Mouse (Mus musculus) brown adipose tissue, adult 24 weeks (tissue): ENCODE data around the gene Nxt1. TPM values are rescaled to one million over a fixed set of nuclear protein-coding genes. Genes with fewer than 3 reads are reported as not detected.

Experiments
- H3K27ac ChIP-seq: fragments of 200-500 bp; replicated peaks from 2 replicates; pipeline ENCODE4 v1.5.1; 2012; ENCODE audit warnings: low read depth, mild to moderate bottlenecking, low read length
- H3K4me1 ChIP-seq: fragments of 200-500 bp; 2 replicates; pipeline ENCODE4 v1.6.1; 2012; ENCODE audit warnings: low read length, mixed read lengths; ENCODE audit not compliant: control insufficient read depth, insufficient read depth, insufficient read length
- H3K4me3 ChIP-seq: fragments of 200-500 bp; 2 replicates; pipeline ENCODE4 v1.5.1; 2012; ENCODE audit warnings: low read depth, mild to moderate bottlenecking, low read length, moderate library complexity; ENCODE audit not compliant: insufficient read depth
- polyA plus RNA-seq: library from polyadenylated mRNA; stranded (reverse); fragments of >200 nt; gene quantifications from 2 replicates; pipeline ENCODE4 v1.2.4, GENCODE M21; 2012; ENCODE audit not compliant: missing spikeins, insufficient read depth, insufficient read length

Gene Nxt1
- polyA plus RNA-seq, 1 experiment = 11.0 TPM

DNA sequence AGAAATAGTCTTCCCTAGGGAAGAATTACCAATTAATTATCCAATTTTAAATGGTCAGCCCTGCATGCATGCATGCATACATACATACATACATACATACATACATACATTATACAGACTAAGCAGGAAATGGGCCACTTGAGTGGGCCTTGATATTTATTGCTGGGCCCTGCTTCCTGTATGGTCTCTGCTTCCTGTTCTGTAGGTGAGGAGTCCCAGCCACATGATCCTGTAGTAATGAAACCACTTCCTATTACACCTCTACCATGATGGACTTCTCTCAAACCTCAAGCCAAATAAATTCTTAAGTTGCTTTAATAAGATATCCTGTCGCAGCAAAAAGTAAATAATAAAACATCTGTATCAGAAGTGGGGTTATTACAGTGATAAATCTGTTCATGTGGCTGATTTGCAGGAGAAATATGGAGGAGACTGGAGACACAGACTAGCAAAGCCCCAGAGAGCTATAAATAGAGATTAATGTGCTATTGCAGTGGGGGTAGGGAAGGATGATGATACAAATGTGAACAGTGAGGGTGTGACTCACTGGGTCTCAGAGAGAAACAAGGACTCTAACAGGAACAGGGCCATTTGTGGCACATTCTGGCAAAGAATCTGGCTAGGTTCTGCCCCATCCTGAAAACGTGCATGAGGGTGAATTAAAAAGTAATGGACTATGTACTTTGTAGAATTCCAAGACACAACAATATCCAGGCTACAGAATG lies 47.0 kb downstream of the Nxt1 start:
- H3K4me3 ChIP-seq = no peak overlapping the region
- H3K27ac ChIP-seq = no peak overlapping the region
- peaks cover 4% of the 10 kb centered on the region; the same call in 1 of the 2 replicates for H3K4me1 ChIP-seq

Other genes with a start within 250 kb of the Nxt1 start
- gene Cd93, start 229.0 kb upstream of the Nxt1 start, polyA plus RNA-seq = 10.7 and 17.0 TPM in 2 replicates
- gene Gzf1, start 8.4 kb downstream of the Nxt1 start, polyA plus RNA-seq = 14.9 and 18.0 TPM in 2 replicates
- gene Napb, start 59.9 kb downstream of the Nxt1 start, polyA plus RNA-seq = 0.40 and 1.0 TPM in 2 replicates
- gene Cstl1, start 77.8 kb downstream of the Nxt1 start, polyA plus RNA-seq = not detected in 2 replicates
- gene Cst11, start 98.9 kb downstream of the Nxt1 start, polyA plus RNA-seq = not detected in 2 replicates
- gene 8030411F24Rik, start 109.4 kb downstream of the Nxt1 start, polyA plus RNA-seq = not detected in 2 replicates
- not detected in 2 replicates for gene Cst12, start 116.8 kb downstream of the Nxt1 start, polyA plus RNA-seq
- not detected in 2 replicates for gene Cst8, start 126.2 kb downstream of the Nxt1 start, polyA plus RNA-seq
- gene Cst13, start 147.5 kb downstream of the Nxt1 start, polyA plus RNA-seq = not detected in 2 replicates
- gene Cst9, start 162.5 kb downstream of the Nxt1 start, polyA plus RNA-seq = not detected in 2 replicates
- 2.5 TPM in 1 of 2 replicates, not detected in the other for gene 9230104L09Rik, start 192.4 kb downstream of the Nxt1 start, polyA plus RNA-seq
- 1,454 and 1,867 TPM in 2 replicates for gene Cst3, start 203.1 kb downstream of the Nxt1 start, polyA plus RNA-seq